Mouse (Mus musculus): ENCODE measurements at regions not wholly inside any gene's neighbourhood (a gene's known extent, or its start where the extent isn't known, plus 50 kb on each side); places are given as distances from the start of the nearest gene placed in this dataset.

GRCm38 (mm10) chr5:28891988-28892387 lies 303.8 kb upstream of the Rnf32 start:
- H3K4me2 ChIP-seq (ENCODE audit: insufficient read depth, low read depth, poor library complexity, severe bottlenecking), result no peak overlapping the region
- H3K27me3 ChIP-seq (replicated peaks), result peaks cover 6% of the 10 kb centered on the region
- in situ Hi-C loops (cut with MboI; ENCODE audit: low pct_ligation_motif_present, low pct_unique_long_range_greater_than_20kb, low sequenced_read_pairs), result no loop called here
- TF ChIP-seq MEF2A (IDR thresholded peaks at IDR 0.05; ENCODE audit: borderline replicate concordance, low read depth, low read length) (no peak), RCOR1 (conservative IDR thresholded peaks at IDR 0.05; ENCODE audit: low read depth, low read length) (no peak), MXI1 (IDR thresholded peaks at IDR 0.05; ENCODE audit: low read depth, low read length) (no peak), E2F4 (IDR thresholded peaks at IDR 0.05; ENCODE audit: insufficient replicate concordance, low read depth, low read length) (no peak), CTCF (conservative IDR thresholded peaks at IDR 0.05 in 1 of 2, IDR thresholded peaks at IDR 0.05 in 1 of 2; ENCODE audit: low read depth in 2 of 2, low read length in 2 of 2) (no peak), NELFE (IDR thresholded peaks at IDR 0.05; ENCODE audit: low read depth, low read length) (no peak), UBTF (IDR thresholded peaks at IDR 0.05; ENCODE audit: low read depth, low read length) (no peak), USF2 (conservative IDR thresholded peaks at IDR 0.05; ENCODE audit: low read depth, low read length) (no peak), MAFK (IDR thresholded peaks at IDR 0.05; ENCODE audit: insufficient replicate concordance, low read length) (no peak), HCFC1 (IDR thresholded peaks at IDR 0.05; ENCODE audit: low read depth, low read length) (no peak), MYC (IDR thresholded peaks at IDR 0.05; ENCODE audit: low read depth, low read length) (no peak), BHLHE40 (IDR thresholded peaks at IDR 0.05; ENCODE audit: low read depth, low read length) (no peak), TBP (conservative IDR thresholded peaks at IDR 0.05; ENCODE audit: low read depth, low read length) (no peak), CHD2 (IDR thresholded peaks at IDR 0.05; ENCODE audit: low read length) (no peak), POLR2AphosphoS2 (IDR thresholded peaks at IDR 0.05; ENCODE audit: low read depth, low read length) (no peak), ZMIZ1 (IDR thresholded peaks at IDR 0.05; ENCODE audit: low read depth, low read length) (no peak)
- no peak overlapping the region for H3K9ac ChIP-seq (ENCODE audit: insufficient read depth, low read depth)
- H3K79me2 ChIP-seq (replicated peaks; ENCODE audit: control insufficient read depth, extremely low read depth, insufficient read depth, poor library complexity, severe bottlenecking), result no peaks in the 10 kb centered on the region
- no peaks in the 10 kb centered on the region for H3K9me3 ChIP-seq (replicated peaks; ENCODE audit: low read length)
- H3K4me3 ChIP-seq (replicated peaks in 1 of 3; ENCODE audit: low read depth in 2 of 3, low read length in 2 of 3, poor library complexity in 1 of 3), result no peak overlapping the region
- no peaks in the 10 kb centered on the region for H3K36me3 ChIP-seq (replicated peaks in 1 of 2; ENCODE audit: control insufficient read depth in 1 of 2, insufficient read depth in 1 of 2, low read length in 1 of 2)
- no peak overlapping the region for H3K27ac ChIP-seq (ENCODE audit: insufficient read depth, low read depth)
- dilution Hi-C loops (cut with MboI; ENCODE audit: extremely low pct_ligation_motif_present, extremely low pct_unique_long_range_greater_than_20kb, low sequenced_read_pairs), result no loop called here
- peaks cover 0 to 12% of the 10 kb centered on the region in 2 experiments; a peak in 1 of 4 replicates for H3K4me1 ChIP-seq (ENCODE audit: control insufficient read depth in 1 of 2, insufficient read depth in 2 of 2)
- DNase-seq (ENCODE audit: extremely low read depth), result no peak

GRCm38 (mm10) chr5:28884746-28885365 lies 310.9 kb upstream of the Rnf32 start:
- Histone ChIP-seq H3K4me2 (ENCODE audit: insufficient read depth, low read depth, poor library complexity, severe bottlenecking) (no peak overlapping the region), H3K27me3 (replicated peaks) (peaks cover 14% of the 10 kb centered on the region), H3K9ac (ENCODE audit: insufficient read depth, low read depth) (no peak overlapping the region), H3K9me3 (replicated peaks; ENCODE audit: low read length) (no peaks in the 10 kb centered on the region), H3K4me1 (ENCODE audit: control insufficient read depth in 1 of 2, insufficient read depth in 2 of 2) (no peaks in the 10 kb centered on the region), H3K36me3 (replicated peaks in 1 of 2; ENCODE audit: control insufficient read depth in 1 of 2, insufficient read depth in 1 of 2, low read length in 1 of 2) (no peaks in the 10 kb centered on the region), H3K4me3 (replicated peaks in 1 of 3; ENCODE audit: low read depth in 2 of 3, low read length in 2 of 3, poor library complexity in 1 of 3) (no peak overlapping the region), H3K79me2 (replicated peaks; ENCODE audit: control insufficient read depth, extremely low read depth, insufficient read depth, poor library complexity, severe bottlenecking) (no peaks in the 10 kb centered on the region), H3K27ac (ENCODE audit: insufficient read depth, low read depth) (no peak overlapping the region)
- DNase-seq (ENCODE audit: extremely low read depth), result no peak
- in situ Hi-C loops (cut with MboI; ENCODE audit: low pct_ligation_motif_present, low pct_unique_long_range_greater_than_20kb, low sequenced_read_pairs) (no loop called here), dilution Hi-C loops (cut with MboI; ENCODE audit: extremely low pct_ligation_motif_present, extremely low pct_unique_long_range_greater_than_20kb, low sequenced_read_pairs) (no loop called here)
- TF ChIP-seq PAX5 (IDR thresholded peaks at IDR 0.05; ENCODE audit: low read length) (no peak), GABPA (IDR thresholded peaks at IDR 0.05; ENCODE audit: insufficient replicate concordance, low read depth, low read length) (no peak), POLR2A (IDR thresholded peaks at IDR 0.05; ENCODE audit: low read depth, low read length) (no peak), MAZ (IDR thresholded peaks at IDR 0.05; ENCODE audit: low read depth, low read length) (no peak), JUND (conservative IDR thresholded peaks at IDR 0.05; ENCODE audit: low read depth, low read length) (no peak), SIN3A (IDR thresholded peaks at IDR 0.05; ENCODE audit: low read length) (no peak), ELF1 (IDR thresholded peaks at IDR 0.05; ENCODE audit: low read depth, low read length) (no peak), MYC (IDR thresholded peaks at IDR 0.05; ENCODE audit: low read depth, low read length) (no peak), CHD2 (IDR thresholded peaks at IDR 0.05; ENCODE audit: low read length) (no peak), MAX (IDR thresholded peaks at IDR 0.05; ENCODE audit: low read length) (no peak), USF1 (IDR thresholded peaks at IDR 0.05; ENCODE audit: low read depth, low read length) (no peak)
